Mouse (Mus musculus): ENCODE results near the gene Akap2.
A peak's percentile ranks its signal among the peaks of the same experiment; 100 is the strongest.

- no peak for TF ChIP-seq TCF12 (IDR thresholded peaks at IDR 0.05; ENCODE audit: insufficient read depth, poor library complexity, severe bottlenecking)
- TF ChIP-seq POLR2A (IDR thresholded peaks at IDR 0.05; ENCODE audit: insufficient read length, low read depth), result no peak
- peak in 1 of 3 experiments; percentile 10 for TF ChIP-seq MYOD1 (IDR thresholded peaks at IDR 0.05; ENCODE audit: control insufficient read depth in 1 of 3, insufficient read length in 2 of 3, low read depth in 2 of 3)
- no peak for TF ChIP-seq POLR2AphosphoS2 (IDR thresholded peaks at IDR 0.05; ENCODE audit: insufficient read length, low read depth)
- no peak for TF ChIP-seq CEBPB (IDR thresholded peaks at IDR 0.05; ENCODE audit: insufficient read depth, poor library complexity, severe bottlenecking)
- no peak for TF ChIP-seq MAX (IDR thresholded peaks at IDR 0.05; ENCODE audit: low read depth)
- TF ChIP-seq USF1 (IDR thresholded peaks at IDR 0.05; ENCODE audit: low read depth), result no peak
- TF ChIP-seq E2F4 (IDR thresholded peaks at IDR 0.05; ENCODE audit: insufficient read depth), result no peak
- TF ChIP-seq SRF (IDR thresholded peaks at IDR 0.05; ENCODE audit: control insufficient read depth, insufficient read length, low read depth), result no peak
- no peak for TF ChIP-seq MYOG (IDR thresholded peaks at IDR 0.05; ENCODE audit: control insufficient read depth in 1 of 3, insufficient read depth in 1 of 3, insufficient read length in 2 of 3, low read depth in 2 of 3)
Measured at GRCm38 (mm10) chr4:57861166-57861565, 143.7 kb downstream of the Akap2 start.
